Mouse (Mus musculus) adrenal gland, postnatal 36 days (tissue): ENCODE measurements around the gene Dmwd. TPM values are rescaled to one million over a fixed set of nuclear protein-coding genes. Genes with fewer than 3 reads are reported as not detected.
A peak's percentile ranks its signal among the peaks of the same experiment; 100 is the strongest.
"Not testable (repeated sequence)": the region's sequence is repeated elsewhere in the genome, so short reads cannot be mapped to it uniquely, and the experiment has no call there.

Experiments used
- DNase-seq, 2 experiments: peaks; one replicate each; pipeline ENCODE4 v3.0.0; 2021; ENCODE audit warnings: mixed read lengths in 1 of 2
- total RNA-seq, 2 experiments: library from RNA; stranded (reverse); gene quantifications; 2 replicates each; pipeline ENCODE4 v1.2.3; 2021

Gene Dmwd
- total RNA-seq, 2 experiments from 2014 or later: 53.8 to 57.1 TPM

GRCm38 (mm10) chr7:19071024-19071423, 5.0 kb upstream of the Dmwd start:
- DNase-seq: not testable (repeated sequence)

- DNase-seq: no peak
These were observed 2.5 kb upstream of the Dmwd start for GRCm38 (mm10) chr7:19073504-19073903.

GRCm38 (mm10) chr7:19074494-19074893, 1.5 kb upstream of the Dmwd start:
- no peak for DNase-seq

- DNase-seq: no peak
These were observed 796 bp upstream of the Dmwd start for GRCm38 (mm10) chr7:19075231-19075630.

- DNase-seq: peak in 1 of 2 experiments; percentile 57
These were observed 562 bp downstream of the Dmwd start for GRCm38 (mm10) chr7:19076586-19076991.

- DNase-seq: peak in 1 of 2 experiments; percentile 47
These were observed 1.7 kb downstream of the Dmwd start for GRCm38 (mm10) chr7:19077761-19078160.

- DNase-seq: no peak
These were observed 2.7 kb downstream of the Dmwd start for GRCm38 (mm10) chr7:19078732-19079131.

GRCm38 (mm10) chr7:19080451-19080950, 4.5 kb downstream of the Dmwd start:
- no peak for DNase-seq

GRCm38 (mm10) chr7:19082171-19082570, 6.1 kb downstream of the Dmwd start:
- peak in 1 of 2 experiments; percentile 63 for DNase-seq

- DNase-seq: peak; percentile 34 to 67
These were observed 7.1 kb downstream of the Dmwd start for GRCm38 (mm10) chr7:19083096-19083495.

- DNase-seq: peak; percentile 67 to 80
These were observed 7.7 kb downstream of the Dmwd start, which contains the start of gene Dmpk for GRCm38 (mm10) chr7:19083701-19084100. Dmpk (plus strand) TSS chr7:19083849.

GRCm38 (mm10) chr7:19084277-19084771, 8.3 kb downstream of the Dmwd start:
- peak; percentile 61 to 62 for DNase-seq

- peak in 1 of 2 experiments; percentile 55 for DNase-seq
These were observed 9.0 kb downstream of the Dmwd start for GRCm38 (mm10) chr7:19084921-19085473.

- no peak for DNase-seq
These were observed 9.5 kb downstream of the Dmwd start for GRCm38 (mm10) chr7:19085495-19085894.

GRCm38 (mm10) chr7:19086042-19086441, 10.0 kb downstream of the Dmwd start:
- peak; percentile 87 to 89 for DNase-seq

GRCm38 (mm10) chr7:19086760-19087159, 10.7 kb downstream of the Dmwd start:
- DNase-seq: no peak

GRCm38 (mm10) chr7:19088813-19089212, 12.8 kb downstream of the Dmwd start:
- DNase-seq: peak; percentile 66 to 85

- no peak for DNase-seq
These were observed 15.9 kb downstream of the Dmwd start for GRCm38 (mm10) chr7:19091913-19092312.

GRCm38 (mm10) chr7:19092381-19093173, 16.6 kb downstream of the Dmwd start:
- peak; percentile 71 to 78 for DNase-seq

- DNase-seq: peak; percentile 92 to 94
These were observed 17.1 kb downstream of the Dmwd start for GRCm38 (mm10) chr7:19093174-19093521.

- peak; percentile 99 for DNase-seq
These were observed 17.7 kb downstream of the Dmwd start for GRCm38 (mm10) chr7:19093537-19094385.

GRCm38 (mm10) chr7:19094471-19094825, 18.4 kb downstream of the Dmwd start, which contains the start of gene Six5:
Six5 (plus strand) TSS chr7:19094594.
- peak; percentile 64 to 74 for DNase-seq
